Mouse (Mus musculus) ES-E14 (cell line): ENCODE data around the gene Dnah7b.
"Not testable (repeated sequence)": the region's sequence is repeated elsewhere in the genome, so short reads cannot be mapped to it uniquely, and the experiment has no call there.

Experiments
- CHD2 ChIP-seq: IDR thresholded peaks from 2 replicates; pipeline ENCODE4 v1.6.1; 2014; ENCODE audit warnings: mild to moderate bottlenecking, low read depth, low read length, inconsistent platforms
- HCFC1 ChIP-seq: IDR thresholded peaks from 2 replicates; pipeline ENCODE4 v1.6.1; 2012; ENCODE audit warnings: low read length, inconsistent platforms, borderline replicate concordance; ENCODE audit not compliant: insufficient read depth
- MAFK ChIP-seq: IDR thresholded peaks from 2 replicates; pipeline ENCODE4 v1.6.1; 2014; ENCODE audit warnings: mild to moderate bottlenecking, low read depth, low read length, inconsistent platforms; ENCODE audit not compliant: insufficient read depth
- ZC3H11A ChIP-seq: IDR thresholded peaks from 2 replicates; pipeline ENCODE4 v1.6.1; 2012; ENCODE audit warnings: low read depth, mild to moderate bottlenecking, inconsistent platforms, low read length, borderline replicate concordance
- ZNF384 ChIP-seq: IDR thresholded peaks from 2 replicates; pipeline ENCODE4 v1.6.1; 2012; ENCODE audit warnings: low read depth, low read length, inconsistent platforms

DNA sequence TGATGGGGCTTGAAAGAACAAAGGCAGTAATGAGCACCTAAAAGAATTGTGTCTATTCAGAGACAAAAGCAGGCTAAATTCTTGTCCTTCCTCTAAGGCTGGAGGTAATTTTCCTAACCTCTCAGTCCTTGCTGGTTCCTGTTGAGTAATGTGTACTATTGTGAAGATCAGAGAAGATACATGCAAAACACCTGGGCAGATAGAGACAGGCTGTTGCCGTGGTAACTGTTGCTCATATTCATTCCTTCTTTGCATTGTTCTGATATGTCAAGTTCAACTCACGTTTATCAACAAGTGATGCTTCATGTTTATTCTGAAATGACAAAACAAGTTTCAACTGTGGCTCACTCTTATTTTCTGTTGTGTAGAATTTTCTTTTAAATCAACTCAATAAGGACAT lies 156.6 kb downstream of the Dnah7b start:
- not testable (repeated sequence) for TF ChIP-seq ZC3H11A, CHD2, ZNF384, MAFK, HCFC1
